Mouse (Mus musculus) stomach, embryonic 16.5 days (tissue): ENCODE data around the gene Hs3st4. TPM values are rescaled to one million over a fixed set of nuclear protein-coding genes. Genes with fewer than 3 reads are reported as not detected.

ENCODE experiments used
- ATAC-seq: fragments of 200-750 bp; cut with Nextera tagmentation; 2 replicates; pipeline ENCODE4 v1.8.0; 2017; ENCODE audit warnings: moderate number of reproducible peaks, moderate TSS enrichment; ENCODE audit not compliant: insufficient read depth, low FRiP score
- H3K27ac ChIP-seq: fragments of 300-500 bp; sonication (generic); 2 replicates; pipeline ENCODE4 v1.5.1; 2014; ENCODE audit warnings: low read length
- H3K27me3 ChIP-seq: fragments of 300-500 bp; sonication (generic); 2 replicates; pipeline ENCODE4 v1.6.1; 2014; ENCODE audit warnings: low read length, control low read depth, mixed read lengths; ENCODE audit not compliant: control insufficient read depth, insufficient read depth
- H3K36me3 ChIP-seq: fragments of 300-500 bp; sonication (generic); 2 replicates; pipeline ENCODE4 v1.6.1; 2014; ENCODE audit warnings: low read length; ENCODE audit not compliant: control insufficient read depth, insufficient read depth
- H3K4me1 ChIP-seq: fragments of 300-500 bp; sonication (generic); 2 replicates; pipeline ENCODE4 v1.6.1; 2014; ENCODE audit warnings: low read length, control low read depth, mixed read lengths; ENCODE audit not compliant: control insufficient read depth, insufficient read depth
- H3K4me2 ChIP-seq: fragments of 300-500 bp; sonication (generic); 2 replicates; pipeline ENCODE4 v1.6.1; 2014; ENCODE audit warnings: low read depth, low read length, mixed read lengths
- H3K4me3 ChIP-seq: fragments of 300-500 bp; sonication (generic); replicated peaks from 2 replicates; pipeline ENCODE4 v1.5.1; 2014; ENCODE audit warnings: mild to moderate bottlenecking, low read length
- H3K9ac ChIP-seq: fragments of 300-500 bp; sonication (generic); 2 replicates; pipeline ENCODE4 v1.6.1; 2014; ENCODE audit warnings: low read length
- H3K9me3 ChIP-seq: fragments of 300-500 bp; sonication (generic); replicated peaks from 2 replicates; pipeline ENCODE4 v1.6.1; 2016; ENCODE audit warnings: low read length, control low read depth; ENCODE audit not compliant: control insufficient read depth
- WGBS: fragments of 180-500 bp; shearing (Covaris S2); extraction: QIAGEN DNeasy Blood & Tissue Kit; methylation state at CpG from one replicate; pipeline ENCODE4 v1.1.7; 2014; 5-methylcytosine and 5-hydroxymethylcytosine counted together
- polyA plus RNA-seq: library from polyadenylated mRNA; unstranded; fragments of >200 nt; fragmentation: Nextera tagmentation; extraction: Ambion mirVana; gene quantifications from 2 replicates; pipeline ENCODE4 v1.2.1, GENCODE M21; 2015

Gene Hs3st4
- polyA plus RNA-seq, 1 experiment from 2014 or later = 0.10 TPM

DNA sequence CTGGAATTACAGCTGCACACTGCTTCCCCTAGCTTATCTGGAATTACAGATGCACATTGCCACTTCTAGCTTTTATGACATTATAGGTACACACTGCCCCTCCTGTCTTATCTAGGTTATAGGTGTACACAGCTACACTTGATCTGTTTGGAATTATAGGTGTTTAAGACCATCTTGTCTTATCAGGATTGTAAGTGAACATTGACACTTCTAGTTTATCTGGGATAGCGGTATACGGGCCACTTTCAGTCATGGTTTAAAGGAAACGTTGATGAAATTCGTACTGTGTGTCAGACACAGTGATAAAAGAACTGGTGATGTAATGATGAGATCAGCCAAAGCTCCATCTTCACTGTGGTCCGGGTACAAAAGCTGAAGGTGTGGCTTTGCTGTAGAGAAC is 67.8 kb downstream of the Hs3st4 start:
- H3K4me3 ChIP-seq = no peak overlapping the region
- WGBS = 72% methylated on average over 5 of the region's 5 CpGs
- no peak for ATAC-seq

DNA sequence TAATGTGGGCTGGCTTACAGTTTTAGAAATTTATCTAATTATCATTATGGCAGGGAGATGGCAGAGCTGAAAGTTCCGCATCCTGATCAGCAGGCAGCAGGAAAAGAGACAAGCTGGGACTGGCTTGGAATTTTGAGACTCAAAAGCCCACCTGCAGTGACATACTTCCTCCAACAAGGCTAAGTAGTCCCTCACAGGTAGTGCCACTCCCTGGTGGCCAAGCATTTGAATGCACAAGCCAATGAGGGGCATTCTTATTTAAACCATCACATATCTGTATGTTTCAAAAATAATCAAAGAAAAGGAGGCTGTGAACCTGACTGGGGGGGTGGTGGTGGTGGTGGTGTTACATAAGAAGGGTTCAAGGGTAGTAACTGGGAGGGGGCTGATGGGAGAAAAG is 101.1 kb downstream of the Hs3st4 start:
- Histone ChIP-seq H3K36me3 (no peaks in the 10 kb centered on the region), H3K9ac (no peak overlapping the region), H3K4me1 (no peaks in the 10 kb centered on the region), H3K27me3 (no peaks in the 10 kb centered on the region), H3K27ac (no peak overlapping the region), H3K4me2 (no peak overlapping the region), H3K4me3 (no peak overlapping the region), H3K9me3 (no peaks in the 10 kb centered on the region)
- WGBS = 73% methylated on average over 1 of the region's 1 CpGs
- no peak for ATAC-seq

More for the DNA sequence above, 67.8 kb downstream of the Hs3st4 start:
- H3K9me3 ChIP-seq = no peaks in the 10 kb centered on the region
- no peaks in the 10 kb centered on the region for H3K27me3 ChIP-seq
- H3K4me2 ChIP-seq = no peak overlapping the region
- no peaks in the 10 kb centered on the region for H3K4me1 ChIP-seq
- no peak overlapping the region for H3K27ac ChIP-seq
- no peak overlapping the region for H3K9ac ChIP-seq
- no peaks in the 10 kb centered on the region for H3K36me3 ChIP-seq

GRCm38 (mm10) chr7:124129019-124129418 is 146.3 kb downstream of the Hs3st4 start:
- 5% methylated on average over 2 of the region's 2 CpGs for WGBS
- Histone ChIP-seq H3K9me3 (no peaks in the 10 kb centered on the region), H3K4me2 (no peak overlapping the region), H3K4me3 (no peak overlapping the region), H3K9ac (no peak overlapping the region), H3K27ac (no peak overlapping the region), H3K27me3 (no peaks in the 10 kb centered on the region), H3K36me3 (no peaks in the 10 kb centered on the region), H3K4me1 (no peaks in the 10 kb centered on the region)
- ATAC-seq = no peak

GRCm38 (mm10) chr7:124131312-124131711 is 148.6 kb downstream of the Hs3st4 start:
- no peaks in the 10 kb centered on the region for H3K9me3 ChIP-seq

DNA sequence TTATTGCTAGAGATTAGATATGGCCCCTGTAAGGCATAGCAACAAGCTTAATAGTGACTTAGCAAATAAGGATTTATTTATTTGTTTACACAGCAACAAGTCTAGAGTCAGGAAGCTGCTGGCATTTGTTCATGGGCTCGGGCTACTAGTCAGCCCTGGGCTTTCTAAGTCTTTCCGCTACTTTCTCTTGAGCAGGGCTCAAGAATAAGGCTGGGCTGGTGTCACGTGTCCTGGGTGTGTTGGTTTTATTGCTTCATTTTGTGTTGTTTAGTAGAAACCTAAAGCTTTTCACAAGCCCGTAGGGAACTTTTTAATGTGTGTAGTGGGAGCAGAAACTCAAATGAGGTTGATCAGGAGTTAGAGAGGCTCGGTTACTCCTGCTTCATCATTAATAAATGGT is 153.5 kb downstream of the Hs3st4 start:
- WGBS = 69% methylated on average over 5 of the region's 5 CpGs
- no peak for ATAC-seq

More at GRCm38 (mm10) chr7:124131312-124131711, 148.6 kb downstream of the Hs3st4 start:
- H3K4me2 ChIP-seq = no peak overlapping the region
- no peaks in the 10 kb centered on the region for H3K27me3 ChIP-seq
- H3K9ac ChIP-seq = no peak overlapping the region
- no peak overlapping the region for H3K27ac ChIP-seq
- H3K4me3 ChIP-seq = no peak overlapping the region
- H3K36me3 ChIP-seq = no peaks in the 10 kb centered on the region
- no peaks in the 10 kb centered on the region for H3K4me1 ChIP-seq
- ATAC-seq = 0 out of 2 replicates have a peak, but pooled peaks have one; percentile 21
- WGBS = 55% methylated on average over 7 of the region's 7 CpGs

DNA sequence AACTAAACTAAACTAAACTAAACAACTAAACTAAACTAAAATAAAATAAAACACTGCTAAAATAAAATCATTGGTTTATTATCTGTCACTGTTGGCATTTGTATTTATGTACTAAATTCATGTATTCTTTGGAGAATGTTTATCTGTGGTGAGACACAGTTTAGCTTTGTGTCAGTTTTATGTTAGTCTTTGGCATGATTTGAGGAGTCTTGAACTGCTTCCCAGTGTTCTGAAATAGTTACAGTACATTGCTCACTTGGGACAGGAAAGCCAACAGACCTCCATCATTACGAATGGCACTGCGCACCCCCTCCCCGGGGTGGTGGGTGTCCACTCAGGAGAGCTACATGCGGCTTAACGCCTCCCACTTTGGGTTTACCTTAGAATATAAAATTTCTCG is 158.6 kb downstream of the Hs3st4 start:
- Histone ChIP-seq H3K4me3 (no peak overlapping the region), H3K4me2 (no peak overlapping the region), H3K9ac (no peak overlapping the region), H3K27me3 (no peaks in the 10 kb centered on the region), H3K4me1 (no peaks in the 10 kb centered on the region), H3K27ac (no peak overlapping the region), H3K36me3 (no peaks in the 10 kb centered on the region), H3K9me3 (no peaks in the 10 kb centered on the region)
- 75% methylated on average over 6 of the region's 6 CpGs for WGBS
- ATAC-seq = no peak

More for the DNA sequence above, 153.5 kb downstream of the Hs3st4 start:
- no peaks in the 10 kb centered on the region for H3K4me1 ChIP-seq
- H3K9me3 ChIP-seq = no peaks in the 10 kb centered on the region
- H3K27ac ChIP-seq = no peak overlapping the region
- no peak overlapping the region for H3K4me2 ChIP-seq
- no peak overlapping the region for H3K9ac ChIP-seq
- no peaks in the 10 kb centered on the region for H3K27me3 ChIP-seq
- no peak overlapping the region for H3K4me3 ChIP-seq
- no peaks in the 10 kb centered on the region for H3K36me3 ChIP-seq

GRCm38 (mm10) chr7:124150901-124151300 is 168.2 kb downstream of the Hs3st4 start:
- no peaks in the 10 kb centered on the region for H3K9me3 ChIP-seq
- no peak overlapping the region for H3K9ac ChIP-seq
- 58% methylated on average over 2 of the region's 2 CpGs for WGBS
- H3K4me1 ChIP-seq = no peaks in the 10 kb centered on the region
- ATAC-seq = no peak
- H3K27me3 ChIP-seq = no peaks in the 10 kb centered on the region
- H3K27ac ChIP-seq = no peak overlapping the region
- no peak overlapping the region for H3K4me3 ChIP-seq
- H3K36me3 ChIP-seq = no peaks in the 10 kb centered on the region
- no peak overlapping the region for H3K4me2 ChIP-seq

DNA sequence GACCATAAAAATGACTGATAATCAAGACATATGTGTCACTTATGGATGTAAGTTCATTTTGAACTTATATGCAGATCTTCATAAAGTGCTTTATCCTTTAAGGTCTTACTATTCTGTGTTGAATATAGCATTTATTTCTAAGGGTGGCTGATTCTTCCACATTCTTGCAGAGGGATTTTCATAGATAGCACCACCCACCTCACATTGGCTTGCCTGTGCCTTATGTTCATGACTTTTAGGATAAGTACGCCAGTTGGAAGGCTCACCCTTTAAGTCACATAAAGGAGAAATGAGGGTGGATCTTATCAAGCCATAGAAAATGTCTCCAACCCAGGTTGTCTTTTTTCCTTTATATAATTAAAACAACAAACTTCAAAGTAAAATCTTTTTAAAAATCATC is 180.6 kb downstream of the Hs3st4 start:
- Histone ChIP-seq H3K4me1 (no peaks in the 10 kb centered on the region), H3K36me3 (no peaks in the 10 kb centered on the region), H3K4me2 (no peak overlapping the region), H3K27me3 (no peaks in the 10 kb centered on the region), H3K4me3 (no peak overlapping the region), H3K27ac (no peak overlapping the region), H3K9ac (no peak overlapping the region), H3K9me3 (no peaks in the 10 kb centered on the region)
- ATAC-seq = no peak
- WGBS = 95% methylated on average over 1 of the region's 1 CpGs

DNA sequence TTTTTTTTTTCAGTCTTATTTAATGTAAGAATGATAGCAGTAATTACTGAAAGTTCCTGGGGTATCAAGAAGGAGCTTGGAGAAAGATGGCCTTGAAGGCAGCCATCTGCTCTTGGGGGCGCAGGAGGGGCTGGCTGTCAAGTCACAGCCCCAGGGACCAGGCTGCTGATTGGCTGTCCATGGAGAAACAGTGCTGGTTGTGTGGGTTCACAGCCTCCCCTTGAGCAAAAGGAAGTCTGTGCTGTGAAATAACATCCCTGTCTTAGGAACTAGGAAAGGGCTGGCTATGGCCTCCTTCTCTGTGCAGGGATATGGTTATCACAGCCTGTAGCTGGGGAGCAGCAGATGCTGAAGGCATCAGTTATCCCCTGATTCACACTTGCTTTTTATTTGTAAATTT is 183.6 kb downstream of the Hs3st4 start:
- H3K4me1 ChIP-seq = no peaks in the 10 kb centered on the region
- H3K27me3 ChIP-seq = no peaks in the 10 kb centered on the region
- no peak for ATAC-seq
- H3K4me2 ChIP-seq = no peak overlapping the region
- no peaks in the 10 kb centered on the region for H3K36me3 ChIP-seq
- no peaks in the 10 kb centered on the region for H3K9me3 ChIP-seq
- peak overlapping the region; percentile 25; the same call in 1 of the 2 replicates for H3K27ac ChIP-seq
- H3K4me3 ChIP-seq = no peak overlapping the region
- WGBS = 48% methylated on average over 1 of the region's 1 CpGs
- H3K9ac ChIP-seq = no peak overlapping the region

DNA sequence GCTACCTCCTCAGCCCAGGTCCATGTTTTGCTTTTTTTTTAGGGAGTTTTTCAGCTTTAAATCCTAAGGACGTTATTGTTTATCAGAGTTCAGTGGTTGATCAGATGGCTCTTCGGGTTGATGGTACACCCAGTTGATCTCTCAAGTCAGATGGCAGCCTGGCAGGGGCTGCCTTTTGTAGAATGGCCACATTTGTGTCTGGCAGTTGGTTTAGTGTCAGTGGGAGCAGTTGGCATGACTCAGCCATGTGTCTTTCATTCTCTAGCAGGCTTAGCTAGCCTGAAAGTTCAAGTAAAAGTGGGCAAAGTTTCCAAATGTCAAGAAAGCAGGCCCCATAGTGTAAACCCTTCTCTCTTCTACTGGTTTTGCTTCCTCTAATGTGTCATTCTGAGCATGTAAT is 186.1 kb downstream of the Hs3st4 start:
- ATAC-seq = no peak
- no peaks in the 10 kb centered on the region for H3K27me3 ChIP-seq
- WGBS = 80% methylated on average over 2 of the region's 2 CpGs
- no peak overlapping the region for H3K4me3 ChIP-seq
- H3K9me3 ChIP-seq = no peaks in the 10 kb centered on the region
- H3K4me1 ChIP-seq = no peaks in the 10 kb centered on the region
- H3K4me2 ChIP-seq = no peak overlapping the region
- H3K36me3 ChIP-seq = no peaks in the 10 kb centered on the region
- H3K27ac ChIP-seq = no peak overlapping the region
- H3K9ac ChIP-seq = no peak overlapping the region
